In the genomic region with DNA sequence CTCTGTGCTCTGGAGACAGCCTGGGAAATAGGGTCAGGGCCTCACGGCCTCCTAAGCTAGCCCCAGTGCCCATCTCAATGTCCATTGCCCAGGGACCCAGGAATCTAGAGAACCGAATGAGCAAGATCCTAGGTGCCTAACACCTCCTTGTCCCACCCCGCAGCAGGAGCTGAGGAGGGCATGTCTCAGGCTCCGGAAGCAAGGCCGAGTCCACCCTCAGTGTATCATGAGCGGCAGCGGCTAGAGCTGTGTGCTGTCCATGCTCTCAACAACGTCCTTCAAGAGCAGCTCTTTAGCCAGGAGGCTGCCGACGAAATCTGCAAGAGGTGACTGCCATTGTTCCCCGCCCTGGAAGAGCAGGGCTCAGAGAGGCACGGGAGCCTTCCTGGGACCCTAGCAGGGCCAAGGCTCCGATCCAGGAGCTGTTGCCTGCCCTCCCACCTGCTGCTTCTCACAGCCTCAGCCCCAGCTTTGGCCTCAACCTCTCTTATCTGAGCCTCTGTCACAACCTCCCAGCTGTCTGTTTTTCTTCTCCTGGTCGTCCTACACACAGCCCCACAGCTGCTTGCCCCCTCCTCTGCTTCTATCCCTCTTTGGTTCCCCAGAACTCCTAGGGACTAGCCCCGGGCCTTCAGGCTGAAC, we compare ENCODE assay signal across 8 mouse cellular contexts. TPM values are rescaled to one million over a fixed set of nuclear protein-coding genes. Genes with fewer than 3 reads are reported as not detected.
A peak's percentile ranks its signal among the peaks of the same experiment; 100 is the strongest.
DNase-seq lines count a peak whose midpoint lies in the region; ATAC-seq and TF ChIP-seq lines count a peak whose summit lies in the region.

No protein-coding gene starts in this region.

- no peak for ATAC-seq in heart, embryonic 15.5 days (replicated peaks; ENCODE audit: insufficient number of reproducible peaks, insufficient read depth, low FRiP score, low read depth)
- ATAC-seq in liver, embryonic 16.5 days (ENCODE audit: low read depth): 0 out of 2 replicates have a peak, but pooled peaks have one; percentile 10

- no peak for TF ChIP-seq POLR2A in cortical plate, adult 2 months (IDR thresholded peaks at IDR 0.05; ENCODE audit: extremely low read depth, insufficient read depth, low read length)

- H3K4me1 ChIP-seq in cortical plate, adult 2 months (ENCODE audit: control insufficient read depth, insufficient read depth, low read length): peaks cover 8% of the 10 kb centered on the region; the same call in 1 of the 2 replicates
- peaks cover 68% of the 10 kb centered on the region for H3K4me1 ChIP-seq in heart, embryonic 15.5 days (replicated peaks)
- H3K4me1 ChIP-seq in liver, embryonic 16.5 days (ENCODE audit: control insufficient read depth, low read depth, low read length): peaks cover 84% of the 10 kb centered on the region

- intact Hi-C loops in left cerebral cortex, adult 2 months (cut with DNase I): loop anchor here (2.0 kb wide), 1 partner anchor 96 kb away; no protein-coding TSS in a partner anchor
- intact Hi-C loops in left cerebral cortex, postnatal 14 days (cut with DNase I): no loop called here

- peak overlapping the region; percentile 84 for H3K9ac ChIP-seq in heart, embryonic 15.5 days
- H3K9ac ChIP-seq in liver, embryonic 16.5 days (ENCODE audit: low read depth, low read length): peak overlapping the region; percentile 96

- peak overlapping the region; percentile 90 for H3K4me2 ChIP-seq in heart, embryonic 15.5 days
- H3K4me2 ChIP-seq in liver, embryonic 16.5 days (ENCODE audit: low read depth, low read length): peak overlapping the region; percentile 70

- peaks cover 3% of the 10 kb centered on the region for H3K27me3 ChIP-seq in heart, embryonic 15.5 days
- H3K27me3 ChIP-seq in liver, embryonic 16.5 days (ENCODE audit: control insufficient read depth, insufficient read depth, low read depth, low read length): peaks cover 9% of the 10 kb centered on the region

- H3K36me3 ChIP-seq in heart, embryonic 15.5 days: no peaks in the 10 kb centered on the region
- H3K36me3 ChIP-seq in liver, embryonic 16.5 days (ENCODE audit: control insufficient read depth, insufficient read depth): peaks cover 8% of the 10 kb centered on the region

- no peaks in the 10 kb centered on the region for H3K9me3 ChIP-seq in heart, embryonic 15.5 days (replicated peaks)
- H3K9me3 ChIP-seq in liver, embryonic 16.5 days (replicated peaks; ENCODE audit: control insufficient read depth, low read length): no peaks in the 10 kb centered on the region

- DNase-seq in left cerebral cortex, adult 2 months (ENCODE audit: extremely low spot score in 1 of 2, low spot score in 2 of 2): no peak
- DNase-seq in left cerebral cortex, postnatal 14 days (ENCODE audit: low spot score in 2 of 2): no peak
- DNase-seq in embryo, embryonic 10.5 days (ENCODE audit: low spot score): no peak
- DNase-seq in Muller cell, postnatal 12 days (ENCODE audit: inconsistent ontology term): no peak
- no peak for DNase-seq in B cell, adult 2 months

- no peak for TF ChIP-seq CTCF in left cerebral cortex, adult 2 months (IDR thresholded peaks at IDR 0.05)
- no peak for TF ChIP-seq CTCF in cortical plate, adult 2 months (IDR thresholded peaks at IDR 0.05; ENCODE audit: extremely low read depth, insufficient read depth, low read length)

- H3K27ac ChIP-seq in left cerebral cortex, adult 2 months: peak overlapping the region; percentile 96
- peak overlapping the region; percentile 58 for H3K27ac ChIP-seq in cortical plate, adult 2 months (ENCODE audit: insufficient read depth, low read length)
- H3K27ac ChIP-seq in heart, embryonic 15.5 days: peak overlapping the region; percentile 99
- peak overlapping the region; percentile 90 for H3K27ac ChIP-seq in liver, embryonic 16.5 days (ENCODE audit: low read length)

- 31% methylated on average over 15 of the region's 15 CpGs for WGBS in heart, embryonic 15.5 days
- WGBS in liver, embryonic 16.5 days (ENCODE audit: insufficient replicate concordance): 49% methylated on average over 15 of the region's 15 CpGs

- H3K4me3 ChIP-seq in left cerebral cortex, adult 2 months: peak overlapping the region; percentile 70
- peak overlapping the region; percentile 52 for H3K4me3 ChIP-seq in cortical plate, adult 2 months (ENCODE audit: insufficient read depth, low read length)
- peak overlapping the region; percentile 89 for H3K4me3 ChIP-seq in heart, embryonic 15.5 days
- H3K4me3 ChIP-seq in liver, embryonic 16.5 days (ENCODE audit: low read depth, low read length): peak overlapping the region; percentile 97

RNA-seq across cellular contexts. Expression of gene Josd2, which starts 1.0 kb away (rescaled TPM):
- 10 to 100 TPM; 72.3 to 86.6 TPM for total RNA-seq in left cerebral cortex, adult 2 months (2021)
- total RNA-seq in left cerebral cortex, postnatal 14 days (2021): 10 to 100 TPM; 60.6 to 63.2 TPM
- polyA plus RNA-seq in cortical plate, adult 2 months (2012; rRNA removed): 232 and 256 TPM in 2 replicates
- 134 and 146 TPM in 2 replicates for polyA plus RNA-seq in heart, embryonic 15.5 days (2015; fragmentation: Nextera tagmentation; extraction: Ambion mirVana)
- polyA plus RNA-seq in liver, embryonic 16.5 days (2015; fragmentation: Nextera tagmentation; extraction: Ambion mirVana): 159 and 174 TPM in 2 replicates

RNA-seq across cellular contexts. Expression of gene Aspdh, which starts 3.6 kb away (rescaled TPM):
- 10 to 100 TPM in 1 of 2 experiments, 1 to 10 TPM in 1; 9.8 to 10.0 TPM for total RNA-seq in left cerebral cortex, adult 2 months (2021)
- total RNA-seq in left cerebral cortex, postnatal 14 days (2021): 10 to 100 TPM; 11.2 to 13.4 TPM
- 8.2 and 8.7 TPM in 2 replicates for polyA plus RNA-seq in cortical plate, adult 2 months (2012; rRNA removed)
- 0.43 and 0.74 TPM in 2 replicates for polyA plus RNA-seq in heart, embryonic 15.5 days (2015; fragmentation: Nextera tagmentation; extraction: Ambion mirVana)
- polyA plus RNA-seq in liver, embryonic 16.5 days (2015; fragmentation: Nextera tagmentation; extraction: Ambion mirVana): 19.4 and 23.5 TPM in 2 replicates

RNA-seq across cellular contexts. Expression of gene Emc10, which starts 27.6 kb away (rescaled TPM):
- total RNA-seq in left cerebral cortex, adult 2 months (2021): 100 to 1,000 TPM; 192 to 201 TPM
- 100 to 1,000 TPM; 145 to 164 TPM for total RNA-seq in left cerebral cortex, postnatal 14 days (2021)
- 297 and 308 TPM in 2 replicates for polyA plus RNA-seq in cortical plate, adult 2 months (2012; rRNA removed)
- polyA plus RNA-seq in heart, embryonic 15.5 days (2015; fragmentation: Nextera tagmentation; extraction: Ambion mirVana): 81.6 and 109 TPM in 2 replicates
- 34.4 and 40.6 TPM in 2 replicates for polyA plus RNA-seq in liver, embryonic 16.5 days (2015; fragmentation: Nextera tagmentation; extraction: Ambion mirVana)

RNA-seq across cellular contexts. Expression of gene Fam71e1, which starts 27.6 kb away (rescaled TPM):
- 10 to 100 TPM; 15.5 to 21.0 TPM for total RNA-seq in left cerebral cortex, adult 2 months (2021)
- 10 to 100 TPM; 26.5 to 32.5 TPM for total RNA-seq in left cerebral cortex, postnatal 14 days (2021)
- 27.0 and 29.4 TPM in 2 replicates for polyA plus RNA-seq in cortical plate, adult 2 months (2012; rRNA removed)
- polyA plus RNA-seq in heart, embryonic 15.5 days (2015; fragmentation: Nextera tagmentation; extraction: Ambion mirVana): 8.7 and 11.5 TPM in 2 replicates
- polyA plus RNA-seq in liver, embryonic 16.5 days (2015; fragmentation: Nextera tagmentation; extraction: Ambion mirVana): 1.3 and 1.4 TPM in 2 replicates

RNA-seq across cellular contexts. Expression of gene Lrrc4b, which starts 39.9 kb away (rescaled TPM):
- total RNA-seq in left cerebral cortex, adult 2 months (2021): 100 to 1,000 TPM; 278 to 294 TPM
- 100 to 1,000 TPM; 269 to 330 TPM for total RNA-seq in left cerebral cortex, postnatal 14 days (2021)
- polyA plus RNA-seq in cortical plate, adult 2 months (2012; rRNA removed): 190 and 192 TPM in 2 replicates
- polyA plus RNA-seq in heart, embryonic 15.5 days (2015; fragmentation: Nextera tagmentation; extraction: Ambion mirVana): 1.8 TPM in 2 replicates
- not detected in 2 replicates for polyA plus RNA-seq in liver, embryonic 16.5 days (2015; fragmentation: Nextera tagmentation; extraction: Ambion mirVana)
